Mouse (Mus musculus) megakaryocyte, embryonic 14.5 days (primary cell): ENCODE results near the gene Usp24.

Source experiments
- FLI1 ChIP-seq: IDR thresholded peaks from 2 replicates; pipeline ENCODE4 v1.6.1; 2012; ENCODE audit warnings: low read length, inconsistent platforms, mixed read lengths
- GATA1 ChIP-seq: IDR thresholded peaks from 3 replicates; pipeline ENCODE4 v1.6.1; 2012; ENCODE audit warnings: mixed read lengths, low read length, inconsistent platforms, borderline replicate concordance

DNA sequence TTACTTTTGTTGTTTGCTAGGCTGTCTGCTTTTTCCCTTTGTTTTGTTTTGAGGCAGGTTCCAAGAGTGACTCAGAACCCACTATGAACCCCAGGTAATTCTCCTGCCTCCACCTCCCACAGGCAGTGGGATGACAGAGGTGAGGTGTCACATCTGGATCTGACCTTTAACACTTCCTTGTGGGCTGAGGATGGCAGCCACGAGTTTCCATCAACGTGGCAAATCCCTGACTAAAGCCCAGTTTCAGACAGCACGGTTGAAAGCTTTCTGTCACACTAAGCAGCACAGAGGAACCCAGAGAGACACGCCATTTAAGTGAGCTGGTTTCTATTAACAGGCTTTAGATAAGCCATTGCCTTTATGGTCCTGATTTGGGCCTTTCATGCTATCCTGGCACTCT is 36.8 kb upstream of the Usp24 start:
- TF ChIP-seq GATA1 (no peak), FLI1 (no peak)
